Mouse (Mus musculus) bone marrow, adult 2 months (tissue): ENCODE data around the gene Prr23a1.

Source experiments
- CTCF ChIP-seq: fragments of 200-500 bp; IDR thresholded peaks from 2 replicates; pipeline ENCODE4 v1.5.1; 2011; ENCODE audit warnings: low read length, control low read depth; ENCODE audit not compliant: control insufficient read depth, insufficient read depth
- POLR2A ChIP-seq: fragments of 200-500 bp; IDR thresholded peaks from 2 replicates; pipeline ENCODE4 v1.6.1; 2011; ENCODE audit warnings: low read depth, mild to moderate bottlenecking, control low read depth, low read length, borderline replicate concordance; ENCODE audit not compliant: control insufficient read depth

DNA sequence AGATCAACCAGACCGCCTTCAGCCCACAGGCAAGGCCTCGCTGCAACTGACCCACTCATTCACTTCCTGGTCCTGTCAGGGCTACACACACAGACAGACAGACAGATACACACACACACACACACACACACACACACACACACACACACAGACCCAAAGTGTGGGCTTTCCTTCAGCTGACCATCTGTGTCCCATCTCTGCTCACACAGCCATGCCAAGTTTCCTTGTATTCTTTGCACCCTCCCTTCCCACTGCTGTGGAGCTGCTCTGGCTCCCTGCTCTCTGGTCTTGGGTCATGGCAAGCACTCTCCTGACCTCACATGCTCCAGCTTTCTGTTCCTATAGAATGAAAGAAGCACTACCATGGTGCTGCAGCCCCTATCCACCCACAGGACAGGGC lies 22.8 kb upstream of the Prr23a1 start:
- no peak for TF ChIP-seq CTCF
- no peak for TF ChIP-seq POLR2A
